Comparison of ENCODE assay signal across 8 mouse cellular contexts in genomic region chr5:123317992-123318391, GRCm38 (mm10). TPM values are rescaled to one million over a fixed set of nuclear protein-coding genes. Genes with fewer than 3 reads are reported as not detected.
A peak's percentile ranks its signal among the peaks of the same experiment; 100 is the strongest.
DNase-seq lines count a peak whose midpoint lies in the region; ATAC-seq lines count a peak whose summit lies in the region.

No protein-coding gene starts in this region.

- H3K4me3 ChIP-seq in heart, embryonic 12.5 days = peak overlapping the region; percentile 39
- H3K4me3 ChIP-seq in limb, embryonic 11.5 days (ENCODE audit: low read depth, low read length) = peak overlapping the region; percentile 15
- H3K4me3 ChIP-seq in neural tube, embryonic 13.5 days = peak overlapping the region; percentile 15; the same call in 1 of the 2 replicates

- no peaks in the 10 kb centered on the region for H3K36me3 ChIP-seq in heart, embryonic 12.5 days
- no peaks in the 10 kb centered on the region for H3K36me3 ChIP-seq in limb, embryonic 11.5 days (ENCODE audit: control insufficient read depth, insufficient read depth, low read length)
- H3K36me3 ChIP-seq in neural tube, embryonic 13.5 days = no peaks in the 10 kb centered on the region

- peaks cover 28% of the 10 kb centered on the region for H3K4me1 ChIP-seq in heart, embryonic 12.5 days (replicated peaks)
- peaks cover 4% of the 10 kb centered on the region; the same call in 1 of the 2 replicates for H3K4me1 ChIP-seq in limb, embryonic 11.5 days (ENCODE audit: control insufficient read depth, insufficient read depth, low read length)
- peaks cover 22% of the 10 kb centered on the region for H3K4me1 ChIP-seq in neural tube, embryonic 13.5 days (replicated peaks)

- 0 out of 2 replicates have a peak, but pooled peaks cover 3% of the 10 kb centered on the region for H3K9me3 ChIP-seq in heart, embryonic 12.5 days (replicated peaks)
- H3K9me3 ChIP-seq in limb, embryonic 11.5 days (ENCODE audit: control insufficient read depth, low read length) = no peaks in the 10 kb centered on the region
- no peaks in the 10 kb centered on the region for H3K9me3 ChIP-seq in neural tube, embryonic 13.5 days

- H3K4me2 ChIP-seq in heart, embryonic 12.5 days = peak overlapping the region; percentile 58
- H3K4me2 ChIP-seq in limb, embryonic 11.5 days (ENCODE audit: low read depth, severe bottlenecking) = peak overlapping the region; percentile 15; the same call in 1 of the 2 replicates
- peak overlapping the region; percentile 20 for H3K4me2 ChIP-seq in neural tube, embryonic 13.5 days

- 16% methylated on average over 6 of the region's 6 CpGs for WGBS in heart, embryonic 12.5 days
- WGBS in limb, embryonic 11.5 days = 10% methylated on average over 6 of the region's 6 CpGs
- 16% methylated on average over 6 of the region's 6 CpGs for WGBS in neural tube, embryonic 13.5 days

- no peaks in the 10 kb centered on the region for H3K27me3 ChIP-seq in heart, embryonic 12.5 days (replicated peaks)
- H3K27me3 ChIP-seq in limb, embryonic 11.5 days (ENCODE audit: control insufficient read depth, insufficient read depth, low read length) = no peaks in the 10 kb centered on the region
- no peaks in the 10 kb centered on the region for H3K27me3 ChIP-seq in neural tube, embryonic 13.5 days

- no peak overlapping the region for H3K27ac ChIP-seq in heart, embryonic 12.5 days (ENCODE audit: poor library complexity, severe bottlenecking)
- H3K27ac ChIP-seq in limb, embryonic 11.5 days (replicated peaks; ENCODE audit: low read depth, low read length) = no peak overlapping the region
- H3K27ac ChIP-seq in neural tube, embryonic 13.5 days (replicated peaks) = no peak overlapping the region

- ATAC-seq in CD4-positive, CD25-positive, alpha-beta regulatory T cell, adult 4 months = peak; percentile 72
- no peak for ATAC-seq in heart, embryonic 12.5 days (ENCODE audit: insufficient number of reproducible peaks, low FRiP score)
- no peak for ATAC-seq in limb, embryonic 11.5 days (ENCODE audit: insufficient number of reproducible peaks, low FRiP score, low TSS enrichment, low read depth)
- ATAC-seq in neural tube, embryonic 13.5 days (ENCODE audit: low read depth) = no peak

- H3K9ac ChIP-seq in heart, embryonic 12.5 days = peak overlapping the region; percentile 44; the same call in 1 of the 2 replicates
- peak overlapping the region; percentile 28 for H3K9ac ChIP-seq in limb, embryonic 11.5 days (ENCODE audit: low read length)
- no peak overlapping the region for H3K9ac ChIP-seq in neural tube, embryonic 13.5 days

- DNase-seq in embryo, embryonic 11 days = peak; percentile 54
- no peak for DNase-seq in embryo, embryonic 9.5 days (ENCODE audit: extremely low spot score)
- peak; percentile 43 for DNase-seq in limb, embryonic 11.5 days (ENCODE audit: low spot score)
- no peak for DNase-seq in Muller cell, postnatal 12 days (ENCODE audit: inconsistent ontology term)
- DNase-seq in cerebellum, postnatal 25 days = no peak

RNA-seq across cellular contexts. Expression of gene Bcl7a, which starts 25.6 kb away (rescaled TPM):
- 1 to 10 TPM; 7.2 to 9.8 TPM for polyA plus RNA-seq in CD4-positive, CD25-positive, alpha-beta regulatory T cell, adult 4 months (2017; shearing (Covaris generic))
- 16.3 and 16.6 TPM in 2 replicates for polyA plus RNA-seq in heart, embryonic 12.5 days (2016; fragmentation: Nextera tagmentation; extraction: Ambion mirVana)
- 44.4 and 45.2 TPM in 2 replicates for polyA plus RNA-seq in limb, embryonic 11.5 days (2014; fragmentation: Nextera tagmentation; extraction: Ambion mirVana)
- polyA plus RNA-seq in neural tube, embryonic 13.5 days (2015; fragmentation: Nextera tagmentation; extraction: Ambion mirVana) = 47.4 and 52.6 TPM in 2 replicates

Comparison
In these comparisons a context has a peak if more than half of its experiments do, and no peak if none do; other contexts are left out.
1. DNase-seq: peak in embryo, embryonic 11 days (single experiment) and limb, embryonic 11.5 days (single experiment); none in embryo, embryonic 9.5 days (single experiment), Muller cell, postnatal 12 days (single experiment) and cerebellum, postnatal 25 days (0 of 2).
2. Peak in every context shown above with its lines, with median percentiles within 50 percentile points of each other: H3K4me2 ChIP-seq and H3K4me3 ChIP-seq.